Mouse (Mus musculus) mouse trophoblast stem cell (cell line): ENCODE results near the gene Lce3f.

Source experiments
- in situ Hi-C, 2 experiments: fragments of 300-500 bp; cut with MseI, MboI; formaldehyde crosslinking; loops; 2 replicates in 1 of 2; 3 replicates in 1 of 2; pipeline ENCODE4 v1.15.1; 2025

The Lce3f gene

GRCm38 (mm10) chr3:92991926-92992325 is at the start of gene Lce3f:
Gene Lce3f, plus strand, starts transcription at chr3:92992226.
- in situ Hi-C loops = no loop called here

- in situ Hi-C loops = no loop called here
These were observed 47.8 kb upstream of the Lce3f start, which contains the start of gene Lce3c for GRCm38 (mm10) chr3:92944186-92944585. Gene Lce3c, plus strand, starts transcription at chr3:92944486.

- in situ Hi-C loops = no loop called here
These were observed 34.9 kb upstream of the Lce3f start, which contains the start of gene Lce3d for GRCm38 (mm10) chr3:92957090-92957489. Gene Lce3d, plus strand, starts transcription at chr3:92957390.

- in situ Hi-C loops = no loop called here
These were observed 25.3 kb upstream of the Lce3f start, which contains the start of gene Lce3e for GRCm38 (mm10) chr3:92966761-92967160. Gene Lce3e, plus strand, starts transcription at chr3:92967061.

DNA sequence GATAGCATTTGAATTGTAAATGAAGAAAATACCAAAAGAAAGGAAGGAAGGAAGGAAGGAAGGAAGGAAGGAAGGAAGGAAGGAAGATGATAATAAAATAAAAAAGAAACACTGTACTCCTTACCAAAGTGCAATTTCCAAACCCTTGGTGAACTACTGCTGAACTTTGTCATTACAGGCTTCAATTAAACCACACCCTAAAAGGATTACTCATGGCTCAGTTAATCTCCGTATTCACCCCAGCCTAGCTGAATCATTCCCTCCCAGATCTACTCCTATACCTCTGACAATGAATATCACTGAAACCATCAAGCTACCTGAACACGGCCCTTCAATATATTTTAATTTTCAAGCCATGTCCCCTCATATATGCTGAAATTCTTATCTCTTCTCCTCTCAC is 13.5 kb upstream of the Lce3f start:
- in situ Hi-C loops = no loop called here

- in situ Hi-C loops = no loop called here
These were observed 6.7 kb downstream of the Lce3f start for GRCm38 (mm10) chr3:92998691-92999090.

DNA sequence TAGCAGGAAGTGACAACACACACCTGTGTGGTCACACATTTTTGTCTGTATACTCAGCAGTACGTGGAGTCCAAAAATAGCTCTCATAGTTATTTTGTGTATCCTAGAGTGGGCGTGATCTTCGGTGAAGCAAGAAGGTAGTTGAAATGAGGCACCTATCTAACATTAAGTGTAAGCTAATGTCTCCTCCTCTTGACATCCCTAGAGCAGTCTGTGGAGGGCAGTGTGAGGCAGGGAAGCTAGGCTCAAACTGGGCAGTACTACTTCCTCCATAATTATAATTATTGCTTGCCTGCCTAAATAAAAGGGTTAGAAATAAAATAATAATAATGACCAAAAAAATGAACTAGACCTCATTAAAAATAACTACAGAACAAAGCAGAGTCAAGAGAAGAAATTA is 8.6 kb downstream of the Lce3f start:
- in situ Hi-C loops = no loop called here

- in situ Hi-C loops = no loop called here
These were observed 10.8 kb downstream of the Lce3f start for GRCm38 (mm10) chr3:93002843-93003242.

- in situ Hi-C loops = no loop called here
These were observed 22.4 kb downstream of the Lce3f start for GRCm38 (mm10) chr3:93014378-93014801.

- in situ Hi-C loops = no loop called here
These were observed 22.8 kb downstream of the Lce3f start for GRCm38 (mm10) chr3:93014871-93015270.

GRCm38 (mm10) chr3:93015460-93016104 is 23.6 kb downstream of the Lce3f start, which contains the start of gene Crct1:
Gene Crct1, minus strand, starts transcription at chr3:93015687.
- in situ Hi-C loops = no loop called here

- in situ Hi-C loops = no loop called here
These were observed 26.9 kb downstream of the Lce3f start, which contains the start of gene Lce1m for GRCm38 (mm10) chr3:93018960-93019359. Gene Lce1m, minus strand, starts transcription at chr3:93019060.

- in situ Hi-C loops = no loop called here
These were observed 29.1 kb downstream of the Lce3f start for GRCm38 (mm10) chr3:93021171-93021570.

DNA sequence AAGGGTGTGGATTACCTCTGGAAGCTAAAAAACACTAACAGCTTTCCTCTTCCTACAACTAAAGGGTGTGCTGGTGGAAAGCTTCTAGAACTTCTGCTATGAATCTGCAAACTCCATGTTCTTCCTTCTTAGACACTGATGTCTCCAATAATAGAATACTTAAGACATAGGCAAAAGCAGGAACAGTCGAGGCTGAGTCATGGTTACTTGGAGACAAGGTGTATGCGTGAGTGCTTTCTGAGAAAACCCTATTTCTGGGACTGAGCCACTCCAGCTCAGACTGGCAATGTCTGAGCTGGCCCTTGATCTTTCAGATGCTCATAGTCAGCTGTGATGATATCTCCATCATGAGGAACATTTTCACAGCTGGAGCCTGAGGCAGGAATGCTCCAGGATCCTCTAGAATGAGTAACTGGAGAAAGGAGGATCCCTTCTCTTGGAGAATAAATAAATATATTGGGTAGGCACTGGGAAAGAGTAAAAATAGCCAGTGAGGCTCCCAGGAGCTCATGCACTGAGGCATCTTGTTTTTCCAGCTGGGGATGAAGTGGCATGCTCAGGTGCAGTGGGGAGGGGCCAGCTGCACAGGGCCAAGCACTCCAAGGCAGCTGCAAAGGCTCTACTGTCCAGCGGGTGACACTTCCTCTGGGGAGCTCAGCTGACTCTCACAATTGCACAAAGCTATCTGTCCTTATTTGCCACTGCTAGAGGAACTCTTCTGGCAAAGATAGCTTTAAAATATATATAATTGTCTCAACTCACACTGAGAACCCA is 31.6 kb downstream of the Lce3f start:
- in situ Hi-C loops = no loop called here

GRCm38 (mm10) chr3:93025486-93025885 is 33.5 kb downstream of the Lce3f start:
- in situ Hi-C loops = no loop called here

DNA sequence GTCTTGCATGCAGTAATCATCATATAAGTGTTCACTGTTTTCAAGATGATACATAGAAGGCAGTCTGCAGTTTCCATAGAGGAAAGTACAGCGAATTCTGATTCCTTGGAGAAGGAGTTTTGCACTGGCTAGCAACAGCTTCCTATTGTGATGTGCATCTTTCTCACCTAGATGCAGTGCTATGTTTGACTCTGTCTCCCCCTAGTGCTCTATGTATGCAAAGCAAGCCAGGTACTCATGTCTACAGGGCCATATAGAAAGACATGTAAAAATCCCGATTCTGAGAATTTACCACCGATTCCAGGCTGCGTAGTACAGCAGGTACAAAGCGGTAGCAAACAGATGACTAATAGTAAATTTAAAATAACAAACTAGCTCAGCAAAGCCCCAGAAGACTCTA is 39.4 kb downstream of the Lce3f start:
- in situ Hi-C loops = loop anchor here (5.0 to 10.0 kb wide), 2 partner anchors 109 to 127 kb away; no protein-coding TSS in a partner anchor
